Mouse (Mus musculus) heart, adult 18-20 months (tissue): ENCODE measurements at regions not wholly inside any gene's neighbourhood (a gene's known extent, or its start where the extent isn't known, plus 50 kb on each side); places are given as distances from the start of the nearest gene placed in this dataset.

Experiments used
- DNase-seq, 2 experiments: peaks; one replicate each; pipeline ENCODE4 v3.0.0; 2021 to 2022; ENCODE audit warnings: mixed read lengths in 1 of 2

DNA sequence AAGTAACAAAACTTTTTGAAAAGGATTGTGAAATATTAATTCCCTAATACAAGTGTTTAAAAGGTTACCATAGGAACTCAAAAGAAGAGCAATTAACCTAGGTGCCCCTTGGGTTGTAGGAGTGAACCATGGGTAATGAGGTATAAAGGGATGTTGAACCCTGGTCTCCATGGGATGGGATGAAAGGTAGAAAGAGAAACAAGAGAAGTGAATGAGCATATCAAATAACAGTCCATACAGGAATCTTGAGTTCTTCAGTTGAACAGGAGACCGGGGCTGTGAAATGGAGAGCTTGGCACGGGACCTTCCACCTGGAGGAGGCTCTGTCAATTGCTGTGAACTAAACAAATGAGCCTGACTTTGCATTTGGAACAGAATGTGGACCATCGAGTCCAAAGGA is 449.6 kb upstream of the Meis1 start:
- DNase-seq = no peak

DNA sequence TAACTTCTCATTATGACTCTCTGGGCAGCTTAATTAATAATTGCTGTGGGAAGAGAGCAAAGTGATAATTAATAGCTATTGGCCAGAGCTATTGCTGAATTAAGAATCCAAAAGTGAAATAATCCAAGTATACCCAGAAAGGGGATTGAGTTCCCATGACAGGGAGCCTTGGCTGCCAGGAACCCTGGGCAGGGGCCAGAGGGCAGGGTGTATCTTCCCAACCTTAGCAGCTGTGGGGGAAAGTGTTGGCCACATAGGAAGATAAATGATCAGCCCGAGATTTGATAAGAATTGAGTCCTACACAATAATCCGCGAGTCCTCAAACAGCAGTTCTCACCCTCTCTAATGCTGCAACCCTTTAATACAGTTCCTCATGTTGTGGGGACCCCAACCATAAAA is 450.0 kb upstream of the Meis1 start:
- DNase-seq = no peak

DNA sequence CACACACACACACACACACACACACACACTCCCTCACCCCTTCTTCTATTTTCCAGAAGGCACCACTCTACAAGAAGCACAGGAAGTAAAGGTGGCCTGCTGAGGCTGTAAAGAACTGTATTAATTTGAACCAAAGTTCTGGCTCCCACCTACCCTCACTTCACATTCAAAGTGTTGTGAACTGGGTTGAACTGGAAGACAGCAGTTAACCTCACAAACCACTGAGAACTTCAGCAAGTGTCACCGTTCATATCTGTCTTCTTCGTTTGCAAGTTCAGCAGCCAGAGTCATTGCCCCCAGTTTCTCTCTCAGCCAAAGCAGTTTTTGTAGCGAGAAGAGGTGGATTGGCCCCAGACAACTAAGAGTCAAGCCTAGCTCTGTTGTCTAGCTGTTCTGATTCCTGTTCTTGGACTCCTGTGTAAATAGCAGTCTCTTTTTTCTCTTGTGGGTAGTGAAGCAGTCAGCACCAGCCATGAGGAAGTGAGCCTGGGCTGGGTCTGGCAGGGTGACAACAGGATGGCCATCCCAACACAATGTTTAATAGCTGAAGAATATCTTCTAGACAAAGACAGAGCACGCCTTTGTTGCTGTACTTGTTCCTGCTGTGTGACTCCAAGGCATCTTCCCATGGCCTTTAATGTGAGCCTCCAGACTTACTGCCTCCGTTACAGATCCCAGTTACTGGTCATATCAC is 452.0 kb upstream of the Meis1 start:
- no peak for DNase-seq

DNA sequence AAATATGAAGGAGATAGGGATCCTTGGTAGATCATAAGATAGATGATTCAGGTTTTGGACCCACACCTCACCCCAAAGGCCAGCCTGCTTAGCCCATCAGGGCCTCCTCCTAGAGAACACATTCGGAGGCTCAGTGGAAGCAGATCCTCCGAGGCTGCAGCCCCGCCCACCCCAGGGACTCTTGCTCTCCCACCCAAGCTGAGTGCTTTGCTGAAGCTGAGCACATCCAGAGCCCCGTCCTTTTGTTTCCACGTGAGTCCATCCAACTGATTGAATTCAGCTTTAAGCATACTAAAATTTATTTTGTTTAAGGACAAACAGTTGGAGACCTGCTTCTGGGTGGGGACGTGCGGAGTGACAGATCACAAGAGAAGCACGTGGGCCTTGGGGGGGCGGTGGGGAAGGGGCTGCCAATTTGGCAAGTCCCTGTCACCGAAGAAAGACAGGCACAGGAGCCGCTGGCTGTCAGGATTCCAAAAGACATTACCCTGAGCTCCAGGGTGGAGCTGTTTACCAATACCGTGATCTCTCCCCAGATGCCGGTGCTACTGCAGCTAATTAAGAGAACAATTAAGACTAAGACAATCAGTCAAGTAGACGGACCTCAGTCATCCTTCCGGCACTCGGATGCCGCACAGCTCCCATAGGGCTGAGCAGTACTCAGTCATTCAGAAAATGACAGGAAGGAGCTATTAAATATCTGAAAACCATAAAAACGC is 448.9 kb upstream of the Spred2 start:
- DNase-seq = no peak

DNA sequence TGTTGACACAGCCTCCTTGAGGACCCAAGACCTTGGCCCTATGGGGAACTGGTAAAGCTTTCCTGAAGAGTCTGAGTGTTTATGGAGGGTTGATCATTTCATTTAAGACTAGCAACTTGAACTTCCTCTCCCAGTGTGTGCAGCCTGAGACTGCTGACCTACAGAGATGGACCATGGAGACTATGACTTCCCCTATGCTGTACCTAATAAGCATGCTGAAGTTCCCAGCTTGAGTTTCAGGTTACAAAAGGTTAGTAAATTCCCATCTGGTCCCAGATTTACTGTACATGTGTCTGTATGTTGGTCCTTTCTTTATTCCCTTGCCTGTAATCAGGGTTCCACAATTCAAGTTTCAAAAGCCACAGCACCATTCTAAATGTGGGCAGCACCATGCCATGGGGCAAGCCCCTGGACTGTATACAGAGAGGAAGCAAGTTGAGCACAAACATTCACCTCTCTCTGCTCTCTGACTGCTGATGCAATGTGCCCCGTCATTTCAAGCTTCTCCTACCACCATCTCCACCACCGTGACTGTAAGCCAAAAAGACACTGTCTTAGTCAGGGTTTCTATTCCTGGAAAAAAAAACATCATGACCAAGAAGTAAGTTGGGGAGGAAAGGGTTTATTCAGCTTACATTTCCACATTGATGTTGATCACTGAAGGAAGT is 431.0 kb upstream of the Spred2 start:
- no peak for DNase-seq

DNA sequence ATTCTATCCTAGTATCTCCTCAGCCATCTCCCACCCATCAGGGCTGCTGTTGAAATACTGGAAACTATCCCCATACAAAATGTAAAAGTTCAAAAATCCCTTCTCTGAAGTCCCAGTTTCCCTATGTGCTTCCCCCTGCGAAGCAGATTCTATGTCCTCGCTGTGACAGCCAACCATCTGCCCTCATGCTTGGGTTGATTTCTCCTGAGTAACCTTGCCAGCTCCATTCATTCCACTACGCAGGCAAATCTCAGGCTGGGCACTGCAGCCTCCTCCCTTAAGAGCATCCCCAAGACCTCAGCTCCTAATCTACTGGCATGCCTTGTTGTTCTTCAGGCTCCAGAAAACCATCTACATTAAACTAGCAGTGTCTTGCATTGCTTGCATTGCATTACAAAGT is 402.5 kb upstream of the Spred2 start:
- DNase-seq = no peak

DNA sequence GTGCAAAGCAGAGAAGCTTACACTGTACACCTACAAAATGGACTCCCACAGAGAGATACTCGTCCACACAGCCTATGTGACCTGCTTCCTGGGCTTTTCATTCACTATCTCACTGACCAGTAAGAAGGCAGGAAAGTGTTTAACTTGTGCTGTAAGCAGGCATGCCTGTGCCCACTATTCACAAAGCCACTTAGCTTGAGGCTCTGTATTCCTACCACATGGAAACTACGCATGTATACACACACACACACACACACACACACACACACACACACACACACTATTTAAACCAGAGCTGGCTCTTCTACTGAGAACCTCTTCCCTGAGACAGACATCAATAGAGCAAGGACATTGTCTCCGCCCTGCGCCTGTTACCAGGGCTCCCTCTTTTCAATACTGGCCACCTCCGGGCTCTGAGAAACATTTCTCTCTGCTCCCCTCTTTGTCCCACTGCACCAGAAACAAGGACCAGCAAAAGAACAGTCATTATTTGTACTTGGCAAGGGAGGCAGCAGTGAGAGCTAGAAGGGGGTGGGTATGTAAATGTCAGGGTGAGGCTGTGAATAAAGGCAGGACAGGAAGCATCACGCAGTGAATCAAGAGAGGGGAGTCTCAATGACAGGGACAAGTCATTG is 400.2 kb upstream of the Spred2 start:
- no peak for DNase-seq

DNA sequence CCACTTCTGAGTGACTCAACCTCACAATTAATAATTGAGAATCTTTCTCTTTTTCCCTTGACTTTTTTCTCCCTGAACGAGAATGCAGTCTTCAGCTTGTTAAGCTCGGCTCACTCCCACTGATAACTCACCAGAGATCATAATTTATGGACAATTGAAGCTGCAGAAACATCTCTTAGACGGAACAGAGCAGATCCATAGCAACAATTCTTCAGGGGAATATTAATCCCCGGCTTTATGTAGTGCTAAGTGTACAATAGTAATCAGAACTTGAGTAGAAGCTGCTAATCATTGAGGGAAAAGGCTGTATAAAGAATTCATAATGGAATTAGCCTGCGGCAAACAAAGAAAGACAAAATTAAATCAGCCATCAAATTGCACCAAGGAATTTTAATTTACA is 395.0 kb upstream of the Spred2 start:
- no peak for DNase-seq

DNA sequence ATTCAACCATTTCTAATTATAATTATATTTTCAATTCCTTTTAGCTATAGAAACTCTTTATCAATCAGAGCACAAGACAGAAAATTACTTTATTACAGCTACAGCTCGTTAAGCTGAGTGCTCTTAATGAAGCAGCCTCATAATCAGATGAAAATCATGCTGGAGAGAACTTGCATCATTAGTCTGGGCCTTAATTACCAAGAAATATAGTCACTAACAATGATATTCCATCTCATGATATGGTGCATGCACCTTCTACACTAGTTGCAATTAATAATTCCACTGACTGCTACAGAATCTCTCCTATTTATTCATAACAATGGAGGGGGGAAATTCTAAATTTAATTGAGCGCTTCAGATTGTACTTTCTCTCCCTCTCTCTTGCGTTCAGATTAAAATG is 393.5 kb upstream of the Spred2 start:
- no peak for DNase-seq

DNA sequence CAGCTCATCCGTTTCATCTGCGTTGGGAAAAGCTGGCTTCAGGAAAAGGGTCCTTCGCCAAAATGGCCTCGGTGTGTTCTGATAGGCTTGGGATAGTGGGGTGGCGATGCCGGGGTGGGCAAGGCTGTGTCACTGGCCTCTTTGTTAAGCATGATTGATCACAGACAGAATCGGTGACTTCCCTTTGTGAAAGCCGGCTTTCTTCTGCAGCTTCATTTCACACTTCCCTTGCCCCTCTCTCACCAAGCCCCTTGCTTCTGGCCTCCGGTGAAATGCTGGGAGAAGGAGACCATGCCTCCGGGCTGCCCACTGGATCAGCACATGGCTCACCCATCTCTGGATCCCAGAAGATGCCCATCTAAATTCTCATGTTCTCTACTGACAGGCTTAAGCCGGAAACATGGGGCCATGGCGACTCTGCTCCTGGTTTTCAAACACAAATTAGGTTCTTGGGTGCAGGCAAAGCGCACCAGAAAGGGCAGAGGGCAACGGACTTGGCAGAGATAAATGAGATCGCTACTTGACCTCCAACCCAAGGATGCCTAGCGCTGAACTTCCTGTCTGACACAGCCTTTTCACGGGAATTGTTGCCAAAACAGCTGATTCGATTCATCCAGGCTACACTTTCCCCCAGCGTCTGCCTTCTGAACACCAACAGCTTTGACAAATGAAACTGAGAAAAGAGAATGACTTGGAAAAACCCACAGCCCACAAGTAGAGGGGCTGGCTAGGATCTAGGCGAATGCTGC is 392.7 kb upstream of the Spred2 start:
- no peak for DNase-seq

DNA sequence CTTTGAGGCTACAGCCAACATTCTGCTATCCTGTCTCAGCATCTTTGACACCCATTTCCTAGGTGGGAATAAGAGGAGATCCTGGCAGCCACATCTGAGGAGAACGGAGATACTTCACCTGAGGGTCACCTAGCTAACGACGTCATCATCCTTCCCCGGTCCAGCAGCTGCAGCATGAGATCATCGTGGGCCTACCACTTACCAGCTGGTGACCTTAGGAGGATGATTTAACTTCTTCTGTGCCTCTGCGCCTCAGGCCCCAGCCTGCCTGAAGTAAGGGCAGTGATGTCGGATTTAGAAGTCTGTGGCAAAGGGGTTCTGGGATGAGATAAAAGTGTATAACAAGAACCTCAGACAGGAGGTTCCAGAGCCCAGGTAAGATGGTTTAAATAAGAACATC is 391.3 kb upstream of the Spred2 start:
- no peak for DNase-seq

DNA sequence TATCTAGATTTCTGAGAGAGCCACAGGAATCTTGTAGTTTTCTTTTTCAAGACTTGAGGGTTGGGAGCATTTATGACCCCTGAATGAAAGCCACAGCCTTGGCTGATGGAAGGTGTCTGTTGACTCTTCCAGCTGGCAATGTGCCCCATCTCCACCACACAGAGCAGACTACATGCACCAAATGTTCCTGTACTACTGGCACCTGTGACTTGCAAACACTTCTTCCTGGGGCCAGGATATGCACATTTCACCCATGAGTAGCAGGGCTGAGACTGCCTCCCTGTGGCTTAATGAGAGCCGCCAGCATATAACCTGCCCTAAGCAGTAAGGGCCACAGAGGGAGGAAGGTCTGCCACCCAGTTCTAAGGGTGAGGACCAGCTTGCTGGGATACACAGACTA is 390.5 kb upstream of the Spred2 start:
- peak in 1 of 2 experiments; percentile 5 for DNase-seq

DNA sequence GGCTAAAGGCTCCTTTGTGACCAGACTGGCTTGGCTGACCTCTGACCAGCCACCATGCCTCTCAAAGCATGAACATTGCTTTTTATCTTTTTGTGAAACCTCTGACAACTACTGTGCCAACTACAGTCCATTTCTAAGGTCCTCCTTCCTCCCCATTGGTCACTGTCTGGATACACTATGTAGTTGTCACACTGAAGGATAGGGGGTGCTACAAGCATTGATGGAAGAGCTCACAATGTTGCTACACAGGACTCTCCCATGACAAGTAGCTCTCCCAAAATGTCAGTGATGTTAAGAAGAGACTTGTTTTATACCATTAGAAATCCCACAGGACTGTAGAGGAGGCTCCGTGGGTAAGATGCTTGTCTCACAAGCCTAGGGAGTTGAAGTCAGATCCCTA is 389.0 kb upstream of the Spred2 start:
- DNase-seq = no peak

DNA sequence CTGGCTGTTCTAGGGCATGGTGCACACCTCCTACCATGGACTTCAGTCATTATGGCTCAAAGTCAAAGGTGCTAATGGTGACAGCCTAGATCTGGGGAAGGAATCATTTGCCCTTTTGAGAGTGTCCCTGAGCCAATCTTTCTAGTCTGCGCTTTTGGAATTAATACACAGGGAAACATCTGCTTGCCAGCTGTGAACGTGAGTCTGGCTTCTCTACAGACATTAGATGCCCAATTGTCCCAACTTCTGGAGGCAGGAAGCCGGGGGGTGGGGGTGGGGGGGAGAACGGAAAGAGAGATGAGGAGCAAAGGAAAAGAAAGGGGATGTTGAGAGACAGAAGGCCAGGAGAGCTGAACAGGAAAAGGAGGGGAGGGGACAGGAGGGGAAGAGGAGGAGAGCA is 377.9 kb upstream of the Spred2 start:
- DNase-seq = no peak

DNA sequence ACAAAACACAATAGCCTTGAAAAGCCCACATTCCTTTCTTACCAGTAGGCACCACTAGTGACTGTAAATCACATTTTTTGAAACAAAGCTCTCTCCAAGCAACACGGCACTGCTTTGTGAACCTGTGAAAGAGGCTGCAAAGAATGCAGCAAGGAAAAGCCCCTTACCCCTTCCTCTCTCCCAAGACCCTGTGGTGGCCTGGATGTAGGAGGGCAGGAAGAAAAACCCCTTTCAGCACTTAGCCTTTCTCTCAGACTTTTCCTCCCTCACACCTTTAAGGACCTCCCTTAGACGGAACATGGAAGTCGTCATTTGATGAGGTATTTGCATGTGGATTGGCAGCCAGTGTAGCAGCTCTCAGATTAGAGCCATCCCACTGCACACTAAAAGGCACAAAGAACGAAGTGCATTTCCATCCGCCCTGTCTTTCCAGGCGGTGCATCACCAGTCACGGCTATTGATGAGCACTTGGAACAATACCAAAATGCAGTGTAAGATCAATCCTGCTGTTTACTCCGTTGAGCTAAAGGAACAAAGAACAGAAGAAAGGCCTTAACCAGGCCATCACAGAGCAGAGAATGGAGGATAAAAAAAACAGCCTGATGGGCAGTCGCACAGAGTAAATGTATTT is 369.7 kb upstream of the Spred2 start:
- DNase-seq = no peak

DNA sequence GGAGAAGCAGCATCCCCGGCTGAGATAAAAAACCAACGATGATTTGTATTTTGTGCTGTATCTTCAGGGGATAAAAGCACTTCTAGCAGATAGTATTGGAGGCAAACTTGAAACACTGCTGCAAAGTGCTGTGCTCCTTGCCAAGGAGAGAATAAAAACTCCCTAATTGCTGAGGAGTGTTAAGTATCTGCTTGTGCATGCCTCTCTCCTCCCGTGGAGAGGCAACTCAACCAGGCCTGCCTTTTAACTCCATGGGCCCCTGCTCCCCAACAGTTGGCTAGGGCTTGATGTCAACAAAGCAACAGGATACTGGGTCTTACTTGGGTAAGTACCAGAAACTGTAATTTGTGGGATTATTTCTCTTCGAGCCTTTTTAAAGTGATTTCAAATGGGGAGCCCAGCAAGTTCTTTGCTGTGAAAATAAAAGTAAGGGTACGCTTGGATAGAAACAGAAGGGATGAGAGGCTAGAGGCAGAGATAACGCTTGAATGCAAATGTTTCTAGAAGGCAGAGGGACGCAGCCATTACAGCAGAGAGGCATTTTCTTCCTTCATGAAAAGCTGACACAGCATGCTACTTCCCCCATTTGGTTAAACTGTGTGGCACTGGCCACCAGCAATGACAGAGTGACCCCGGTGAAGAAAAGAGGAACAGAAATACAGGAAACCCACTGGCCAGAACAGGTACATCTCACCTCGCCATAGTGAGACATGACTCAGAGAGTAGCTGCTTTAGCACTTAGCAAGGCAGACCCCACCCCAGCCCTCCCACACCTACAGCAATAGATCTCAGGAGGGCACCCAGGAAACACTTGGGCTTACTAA is 369.0 kb upstream of the Spred2 start:
- DNase-seq = no peak

DNA sequence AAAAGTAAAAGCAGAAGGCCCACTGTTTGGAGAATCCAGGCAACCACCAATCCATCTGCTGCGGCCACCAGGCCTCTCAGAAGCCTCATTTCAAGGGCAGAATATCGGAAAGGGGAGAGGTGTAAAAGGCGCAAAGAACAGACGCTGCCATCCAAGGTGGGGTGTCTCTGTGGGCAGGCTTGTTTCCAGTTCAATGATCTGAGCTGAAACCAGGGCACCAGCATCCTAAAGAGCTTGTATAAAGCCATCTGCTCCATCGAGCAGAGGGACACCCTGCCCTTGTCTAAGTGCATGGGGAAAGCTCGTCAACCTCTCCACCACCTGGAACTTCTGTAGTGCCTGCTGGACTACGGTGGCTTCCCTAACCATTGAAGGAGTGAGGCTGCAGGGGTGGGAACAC is 363.7 kb upstream of the Spred2 start:
- no peak for DNase-seq

DNA sequence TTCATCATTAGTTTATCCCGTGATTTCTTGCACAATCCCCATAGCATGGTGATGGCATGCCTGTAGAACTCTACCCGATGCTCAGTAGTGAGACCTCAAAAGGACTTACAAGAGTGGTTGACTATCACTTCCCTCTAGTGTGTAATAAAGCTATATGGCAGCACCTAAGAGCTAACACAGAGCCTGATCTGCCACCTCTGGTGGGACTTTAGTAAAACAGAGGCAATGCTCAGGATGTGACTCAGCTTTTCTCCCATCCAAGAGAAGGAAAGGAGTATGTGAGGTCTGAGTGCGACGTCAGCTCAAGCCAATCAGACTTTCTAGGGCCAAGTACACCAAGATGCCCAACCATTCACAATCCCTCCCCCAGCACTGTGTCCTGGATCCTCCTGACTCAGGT is 361.5 kb upstream of the Spred2 start:
- DNase-seq = no peak

DNA sequence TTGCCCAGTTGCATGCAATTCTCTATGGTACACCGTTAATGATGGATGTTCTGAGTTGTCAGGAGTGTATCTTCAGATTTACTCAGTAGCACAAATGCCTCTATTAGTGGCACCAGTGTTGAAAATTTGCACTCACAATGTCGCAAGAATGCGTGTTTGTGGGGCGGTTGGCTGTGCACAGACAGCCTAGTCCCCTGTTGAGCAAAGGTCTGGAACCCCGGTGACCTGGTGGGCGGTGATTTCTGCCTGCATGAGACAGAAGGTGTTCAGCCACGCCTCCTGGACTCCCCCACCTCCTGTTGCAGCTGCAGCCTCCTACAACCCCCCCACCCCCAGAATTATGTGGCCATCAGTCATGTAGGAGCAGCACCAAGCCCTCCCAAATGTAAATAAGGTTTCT is 338.9 kb upstream of the Spred2 start:
- DNase-seq = no peak

DNA sequence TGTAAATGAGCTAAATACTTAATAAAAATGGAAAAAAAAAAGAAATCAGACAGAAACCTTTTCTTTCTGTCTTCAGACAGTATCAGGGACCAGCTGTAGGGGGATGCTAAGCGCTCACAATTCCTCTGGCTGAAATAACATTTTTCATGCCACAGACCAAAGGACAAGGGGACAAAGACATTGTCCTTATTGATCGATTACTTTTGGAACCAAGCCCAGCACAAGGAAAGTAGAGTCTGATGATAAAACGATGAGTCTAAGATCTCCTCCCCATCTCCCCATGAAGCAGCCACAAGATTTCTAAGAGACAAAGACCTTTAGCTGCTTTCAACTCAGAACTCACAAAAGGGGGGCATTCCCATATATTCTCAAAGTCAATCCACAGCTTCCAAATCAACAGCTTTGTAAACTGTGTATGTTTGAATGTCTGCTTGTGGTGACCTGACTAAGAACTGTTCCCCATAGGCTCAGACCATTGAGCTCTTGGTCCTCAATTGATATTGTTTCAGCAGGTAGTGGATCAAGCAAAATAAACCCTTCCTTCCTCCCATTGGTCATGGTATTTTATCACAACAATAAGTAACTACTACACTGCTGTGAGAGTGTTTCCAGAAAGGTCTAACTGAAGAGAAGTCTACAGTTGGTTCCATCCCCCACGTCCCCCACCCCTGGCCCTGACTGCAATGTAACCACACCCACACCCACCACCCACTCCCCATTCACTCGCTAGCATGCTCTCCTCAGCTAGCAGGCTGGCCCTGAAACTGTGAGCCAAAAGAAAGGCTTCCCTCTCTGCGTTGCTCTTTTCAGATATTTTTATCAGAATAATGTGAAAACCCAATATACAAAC is 331.4 kb upstream of the Spred2 start:
- DNase-seq = no peak
